Mouse (Mus musculus) G1E (cell line): Measurements from ENCODE around the gene Olfr555. TPM values are rescaled to one million over a fixed set of nuclear protein-coding genes. Genes with fewer than 3 reads are reported as not detected.
A peak's percentile ranks its signal among the peaks of the same experiment; 100 is the strongest.
"Not testable (repeated sequence)": the region's sequence is repeated elsewhere in the genome, so short reads cannot be mapped to it uniquely, and the experiment has no call there.

ENCODE experiments used
- ATAC-seq: 2 replicates; pipeline ENCODE4 v1.8.0; 2016; ENCODE audit warnings: mild to moderate bottlenecking; ENCODE audit not compliant: insufficient number of reproducible peaks, poor library complexity, low FRiP score, severe bottlenecking; ENCODE audit errors: extremely low read depth
- DNase-seq: peaks from one replicate; pipeline ENCODE4 v3.0.0; 2012; ENCODE audit warnings: low spot score
- H3K27me3 ChIP-seq: 2 replicates; pipeline ENCODE4 v1.6.1; 2012; ENCODE audit warnings: mild to moderate bottlenecking, low read length, inconsistent platforms; ENCODE audit not compliant: insufficient read depth
- H3K36me3 ChIP-seq: replicated peaks from 2 replicates; pipeline ENCODE3; 2012; ENCODE audit warnings: mild to moderate bottlenecking, inconsistent platforms
- H3K4me1 ChIP-seq: 2 replicates; pipeline ENCODE4 v1.6.1; 2012; ENCODE audit warnings: low read depth, low read length, inconsistent platforms, mixed read lengths; ENCODE audit not compliant: insufficient read depth
- H3K4me3 ChIP-seq: 2 replicates; pipeline ENCODE4 v1.5.1; 2012; ENCODE audit warnings: low read depth, mild to moderate bottlenecking, inconsistent platforms, low read length, moderate library complexity, mixed read lengths
- H3K9me3 ChIP-seq: replicated peaks from 2 replicates; pipeline ENCODE4 v1.6.1; 2012; ENCODE audit warnings: inconsistent platforms
- CTCF ChIP-seq: IDR thresholded peaks from 2 replicates; pipeline ENCODE4 v1.5.1; 2012; ENCODE audit warnings: low read depth, low read length, inconsistent platforms, mixed read lengths
- GATA1 ChIP-seq: IDR thresholded peaks from 2 replicates; pipeline ENCODE4 v1.6.1; 2012; ENCODE audit warnings: borderline replicate concordance, low read length, inconsistent platforms, mixed read lengths
- GATA2 ChIP-seq: IDR thresholded peaks from 2 replicates; pipeline ENCODE4 v1.6.1; 2012; ENCODE audit warnings: low read depth, low read length, inconsistent platforms, borderline replicate concordance
- POLR2AphosphoS5 ChIP-seq: IDR thresholded peaks from 2 replicates; pipeline ENCODE4 v1.6.1; 2012; ENCODE audit warnings: low read depth, low read length, inconsistent platforms; ENCODE audit not compliant: insufficient replicate concordance
- TAL1 ChIP-seq: conservative IDR thresholded peaks from 2 replicates; pipeline ENCODE4 v1.6.1; 2012; ENCODE audit warnings: low read depth, low read length, inconsistent platforms, mixed read lengths
- polyA plus RNA-seq: library from polyadenylated mRNA; stranded (reverse); fragments of >175 nt; gene quantifications from 2 replicates; pipeline ENCODE4 v1.2.3, GENCODE M21; 2012
- total RNA-seq, 2 experiments: library from RNA; stranded (forward) in 1 of 2; stranded (reverse) in 1 of 2; fragments of 200-1000 nt in 1 of 2; fragments of >200 nt in 1 of 2; fragmentation: Nextera tagmentation in 1 of 2; gene quantifications; 2 replicates each; pipeline ENCODE4 v1.2.3; 2014 to 2017

Gene Olfr555
- not detected in 2 replicates for total RNA-seq (2014; fragmentation: Nextera tagmentation)
- 0.17 and 0.22 TPM in 2 replicates for total RNA-seq (2017)
- not detected in 2 replicates for polyA plus RNA-seq

- H3K9me3 ChIP-seq, result no peaks in the 10 kb centered on the region
- no peak within 1 kb of the TSS for H3K4me3 ChIP-seq
- H3K27me3 ChIP-seq, result no peaks in the 10 kb centered on the region
- TF ChIP-seq GATA2 (no peak), GATA1 (no peak), POLR2AphosphoS5 (no peak), CTCF (no peak), TAL1 (no peak)
- ATAC-seq (no peak), DNase-seq (no peak)
- H3K4me1 ChIP-seq, result no peaks in the 10 kb centered on the region
- no peaks in the 10 kb centered on the region for H3K36me3 ChIP-seq
Observed at GRCm38 (mm10) chr7:102658523-102658922, at the start of gene Olfr555. Olfr555 (plus strand) TSS chr7:102658823.

GRCm38 (mm10) chr7:102618118-102618517 is 40.5 kb upstream of the Olfr555 start, which contains the start of gene Olfr553:
Olfr553 (minus strand) TSS chr7:102618218.
- H3K27me3 ChIP-seq, result no peaks in the 10 kb centered on the region

DNA sequence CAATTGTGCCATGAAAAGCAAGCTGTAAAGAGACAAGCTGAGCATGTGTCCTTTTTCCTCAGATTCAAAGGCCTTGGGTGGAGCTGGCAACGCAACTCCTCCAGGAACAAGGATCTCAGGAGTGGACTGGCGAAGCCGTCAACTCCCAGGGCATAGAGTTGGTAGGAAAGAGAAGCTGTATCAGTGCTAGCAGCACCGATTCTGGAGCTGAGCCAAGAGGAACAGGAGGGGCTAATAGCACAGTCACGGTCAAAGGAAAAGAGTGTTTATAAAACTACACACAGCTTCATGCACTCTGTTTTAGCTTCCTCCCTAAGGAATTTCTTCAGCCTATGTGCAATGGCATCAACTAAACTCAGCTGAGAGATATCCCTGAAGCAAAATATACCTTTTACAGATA is 39.0 kb upstream of the Olfr555 start:
- ATAC-seq (no peak), DNase-seq (no peak)
- no peaks in the 10 kb centered on the region for H3K9me3 ChIP-seq
- no peak overlapping the region for H3K4me3 ChIP-seq
- H3K27me3 ChIP-seq, result no peaks in the 10 kb centered on the region
- no peaks in the 10 kb centered on the region for H3K4me1 ChIP-seq
- H3K36me3 ChIP-seq, result no peaks in the 10 kb centered on the region
- TF ChIP-seq CTCF (no peak), GATA2 (no peak), TAL1 (no peak), POLR2AphosphoS5 (no peak), GATA1 (no peak)

More at GRCm38 (mm10) chr7:102618118-102618517, 40.5 kb upstream of the Olfr555 start, which contains the start of gene Olfr553:
- no peak for TF ChIP-seq TAL1
- TF ChIP-seq GATA1, result no peak
- no peak for TF ChIP-seq CTCF
- TF ChIP-seq GATA2, result no peak
- no peak for TF ChIP-seq POLR2AphosphoS5
- Histone ChIP-seq H3K4me1 (no peaks in the 10 kb centered on the region), H3K4me3 (no peak within 1 kb of the TSS), H3K9me3 (no peaks in the 10 kb centered on the region), H3K36me3 (no peaks in the 10 kb centered on the region)
- DNase-seq (no peak), ATAC-seq (no peak)

DNA sequence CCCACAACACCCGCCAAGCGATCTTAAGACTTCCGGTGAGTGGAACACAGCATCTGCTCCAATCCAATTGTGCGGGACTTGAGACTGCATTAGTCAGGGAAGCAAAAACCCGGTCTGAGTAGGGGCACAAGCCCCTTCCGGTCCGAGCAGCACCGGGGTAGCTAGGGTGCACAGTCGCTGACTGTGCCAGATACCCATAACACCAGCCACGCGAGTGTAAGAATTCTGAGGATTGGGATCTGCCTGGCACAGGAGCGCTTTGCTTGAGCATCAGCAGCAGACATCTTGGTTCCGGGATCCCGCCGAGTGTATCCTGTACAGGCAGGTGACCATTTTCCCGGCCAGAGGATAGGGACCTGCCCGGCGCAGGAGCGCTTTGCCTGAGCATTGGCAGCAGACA is 38.3 kb upstream of the Olfr555 start:
- DNase-seq, H3K9me3 ChIP-seq, H3K4me3 ChIP-seq, ATAC-seq, H3K36me3 ChIP-seq, H3K27me3 ChIP-seq, H3K4me1 ChIP-seq: not testable (repeated sequence)

DNA sequence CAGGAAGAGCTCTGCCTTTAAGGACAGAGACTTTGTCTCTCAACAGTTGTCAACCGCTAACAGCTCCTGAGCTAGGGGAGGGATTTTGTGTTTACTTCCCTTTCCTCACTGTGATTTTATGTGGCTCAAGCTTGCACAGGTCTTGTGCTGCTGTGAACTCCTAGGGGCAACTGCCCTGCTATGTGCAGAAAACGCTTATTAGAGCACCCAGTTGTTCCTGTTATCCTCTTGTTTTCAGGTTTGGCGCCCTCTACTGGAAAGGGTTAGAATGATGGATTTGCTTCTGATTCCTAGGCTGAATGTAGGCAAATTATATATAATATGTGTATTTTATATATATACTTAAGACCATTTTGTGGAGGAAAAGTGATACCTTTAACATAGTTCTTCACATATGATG is 22.0 kb upstream of the Olfr555 start:
- Histone ChIP-seq H3K9me3 (no peaks in the 10 kb centered on the region), H3K27me3 (no peaks in the 10 kb centered on the region), H3K4me3 (no peak overlapping the region), H3K4me1 (no peaks in the 10 kb centered on the region), H3K36me3 (no peaks in the 10 kb centered on the region)
- peak; percentile 2 for DNase-seq
- ATAC-seq, result no peak
- TF ChIP-seq CTCF (0 out of 2 replicates have a peak, but pooled peaks have one; percentile 9), GATA1 (no peak), GATA2 (no peak), POLR2AphosphoS5 (no peak), TAL1 (no peak)

GRCm38 (mm10) chr7:102638132-102638531 is 20.5 kb upstream of the Olfr555 start, which contains the start of gene Olfr554:
Olfr554 (plus strand) TSS chr7:102638432.
- TF ChIP-seq TAL1 (no peak), GATA1 (no peak), CTCF (no peak)
- Histone ChIP-seq H3K4me3 (no peak within 1 kb of the TSS), H3K4me1 (no peaks in the 10 kb centered on the region), H3K27me3 (no peaks in the 10 kb centered on the region), H3K36me3 (no peaks in the 10 kb centered on the region), H3K9me3 (no peaks in the 10 kb centered on the region)
- no peak for ATAC-seq
- no peak for DNase-seq

- H3K4me3 ChIP-seq, H3K4me1 ChIP-seq, DNase-seq, H3K27me3 ChIP-seq, H3K36me3 ChIP-seq, ATAC-seq, H3K9me3 ChIP-seq: not testable (repeated sequence)
Observed at GRCm38 (mm10) chr7:102644945-102645344, 13.7 kb upstream of the Olfr555 start.
